Mouse (Mus musculus) embryonic facial prominence, embryonic 11.5 days (tissue): ENCODE measurements around the gene Rnf150. TPM values are rescaled to one million over a fixed set of nuclear protein-coding genes. Genes with fewer than 3 reads are reported as not detected.

Experiments used
- ATAC-seq: fragments of 200-750 bp; cut with Nextera tagmentation; replicated peaks from 2 replicates; pipeline ENCODE4 v1.8.0; 2017; ENCODE audit warnings: low read depth; ENCODE audit not compliant: insufficient number of reproducible peaks, low FRiP score, low TSS enrichment
- DNase-seq: peaks from one replicate; pipeline ENCODE4 v3.0.0-alpha.2; 2015; ENCODE audit warnings: low spot score
- H3K27ac ChIP-seq: fragments of 300-500 bp; sonication (generic); replicated peaks from 2 replicates; pipeline ENCODE4 v1.5.1; 2014; ENCODE audit warnings: mild to moderate bottlenecking, low read depth, low read length, control low read depth
- H3K27me3 ChIP-seq: fragments of 300-500 bp; sonication (generic); 2 replicates; pipeline ENCODE4 v1.6.1; 2014; ENCODE audit warnings: mild to moderate bottlenecking, low read length, moderate library complexity, mixed read lengths; ENCODE audit not compliant: control insufficient read depth, insufficient read depth
- H3K36me3 ChIP-seq: fragments of 300-500 bp; sonication (generic); replicated peaks from 2 replicates; pipeline ENCODE4 v1.6.1; 2014; ENCODE audit warnings: low read depth, mild to moderate bottlenecking, low read length, moderate library complexity, mixed read lengths; ENCODE audit not compliant: control insufficient read depth, insufficient read depth
- H3K4me1 ChIP-seq: fragments of 300-500 bp; sonication (generic); 2 replicates; pipeline ENCODE4 v1.6.1; 2014; ENCODE audit warnings: low read length, mixed read lengths; ENCODE audit not compliant: control insufficient read depth, insufficient read depth
- H3K4me2 ChIP-seq: fragments of 300-500 bp; sonication (generic); 2 replicates; pipeline ENCODE4 v1.6.1; 2014; ENCODE audit warnings: low read depth, mild to moderate bottlenecking, control low read depth, low read length, moderate library complexity
- H3K4me3 ChIP-seq: fragments of 300-500 bp; sonication (generic); 2 replicates; pipeline ENCODE4 v1.5.1; 2014; ENCODE audit warnings: low read depth, low read length, control low read depth
- H3K9ac ChIP-seq: fragments of 300-500 bp; sonication (generic); replicated peaks from 2 replicates; pipeline ENCODE4 v1.6.1; 2014; ENCODE audit warnings: mild to moderate bottlenecking, control low read depth, low read length
- H3K9me3 ChIP-seq: fragments of 300-500 bp; sonication (generic); replicated peaks from 2 replicates; pipeline ENCODE4 v1.6.1; 2016; ENCODE audit warnings: mild to moderate bottlenecking, low read length, inconsistent platforms, mixed read lengths; ENCODE audit not compliant: control insufficient read depth
- WGBS: fragments of 180-500 bp; shearing (Covaris S2); extraction: QIAGEN DNeasy Blood & Tissue Kit; methylation state at CpG from one replicate; pipeline ENCODE4 v1.1.7; 2014; 5-methylcytosine and 5-hydroxymethylcytosine counted together
- polyA plus RNA-seq: library from polyadenylated mRNA; unstranded; fragments of >200 nt; fragmentation: Nextera tagmentation; extraction: Ambion mirVana; gene quantifications from 2 replicates; pipeline ENCODE4 v1.2.1, GENCODE M21; 2014

Gene Rnf150
- polyA plus RNA-seq, 1 experiment from 2014 or later = 1.8 TPM

DNA sequence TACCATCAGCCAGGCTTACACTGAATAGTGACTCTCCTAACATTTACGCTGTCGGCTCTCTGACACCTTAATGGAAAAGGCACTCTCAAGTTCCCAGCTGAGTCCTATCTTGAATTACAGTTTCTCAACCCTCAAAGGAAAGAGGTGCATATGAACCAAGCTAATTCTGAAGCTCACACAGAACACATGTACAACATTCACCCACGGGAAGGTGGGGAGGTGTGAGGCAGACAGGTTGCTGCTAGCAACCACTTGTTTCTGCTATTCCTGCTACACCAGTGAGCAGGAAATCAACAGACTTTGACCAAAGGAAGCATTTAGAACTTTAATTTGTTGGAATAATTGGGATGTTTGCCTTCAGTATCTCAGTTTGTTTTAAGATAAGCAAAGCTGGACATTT is 96.3 kb downstream of the Rnf150 start:
- WGBS = 73% methylated on average over 3 of the region's 3 CpGs

DNA sequence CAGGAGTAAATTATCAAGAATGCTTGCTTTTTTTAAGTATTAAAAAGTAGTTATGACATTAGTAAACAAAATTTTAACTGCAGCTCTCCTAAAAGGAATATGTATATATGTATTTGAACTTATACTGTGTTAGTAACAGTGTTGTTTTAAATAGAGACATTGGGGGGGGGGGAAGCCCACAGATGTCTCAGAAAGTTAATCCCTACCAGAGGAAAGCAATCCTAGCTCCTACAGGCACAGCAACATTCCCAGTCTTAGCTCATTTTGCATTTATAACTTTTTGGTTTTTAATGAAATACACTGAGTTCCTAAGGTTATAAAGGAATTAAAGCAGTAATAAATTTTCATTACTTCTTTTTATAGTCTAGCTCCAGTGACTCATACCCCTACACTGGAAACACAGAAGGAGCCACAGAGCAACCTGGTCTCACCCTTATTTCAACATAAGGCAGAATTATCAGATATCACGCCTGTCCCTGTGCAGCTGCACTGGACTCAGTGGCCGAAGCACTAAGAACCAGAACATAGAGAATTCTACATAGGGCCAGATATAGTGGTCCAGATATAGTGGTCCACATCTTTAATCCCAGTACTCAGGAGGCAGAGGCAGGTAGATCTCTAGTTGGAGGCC is 96.9 kb downstream of the Rnf150 start:
- ATAC-seq (no peak), DNase-seq (no peak)
- no peak overlapping the region for H3K4me3 ChIP-seq
- no peak overlapping the region for H3K9ac ChIP-seq
- H3K9me3 ChIP-seq = no peaks in the 10 kb centered on the region
- no peaks in the 10 kb centered on the region for H3K36me3 ChIP-seq
- WGBS = 87% methylated on average over 2 of the region's 2 CpGs
- no peak overlapping the region for H3K27ac ChIP-seq
- no peak overlapping the region for H3K4me2 ChIP-seq
- no peaks in the 10 kb centered on the region for H3K4me1 ChIP-seq
- no peaks in the 10 kb centered on the region for H3K27me3 ChIP-seq

More for the DNA sequence above, 96.3 kb downstream of the Rnf150 start:
- Histone ChIP-seq H3K4me2 (no peak overlapping the region), H3K27me3 (no peaks in the 10 kb centered on the region), H3K9ac (no peak overlapping the region), H3K4me3 (no peak overlapping the region), H3K4me1 (no peaks in the 10 kb centered on the region), H3K9me3 (no peaks in the 10 kb centered on the region), H3K36me3 (no peaks in the 10 kb centered on the region), H3K27ac (no peak overlapping the region)
- no peak for DNase-seq
- no peak for ATAC-seq

DNA sequence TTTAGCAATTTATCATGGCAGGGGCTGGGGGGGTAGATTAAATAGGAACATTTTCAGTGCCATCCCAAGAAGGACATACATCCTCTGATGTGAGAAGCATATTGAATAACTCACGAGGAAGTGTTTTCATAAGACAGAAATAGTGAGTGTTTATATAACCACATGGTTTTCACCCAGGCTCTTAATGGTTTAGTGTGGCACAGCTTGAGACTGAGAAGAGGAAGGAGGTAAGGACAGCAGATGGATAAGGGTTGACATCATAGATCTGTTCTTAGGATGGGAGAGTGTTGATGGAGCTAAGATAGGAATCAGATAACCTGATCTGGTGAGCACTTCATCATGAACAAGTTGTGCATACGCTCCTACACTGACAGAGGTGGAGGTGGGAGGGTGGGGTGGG is 101.4 kb downstream of the Rnf150 start:
- no peak overlapping the region for H3K9ac ChIP-seq
- WGBS = 76% methylated on average over 2 of the region's 2 CpGs
- H3K36me3 ChIP-seq = no peaks in the 10 kb centered on the region
- no peak overlapping the region for H3K4me2 ChIP-seq
- DNase-seq (no peak), ATAC-seq (no peak)
- no peak overlapping the region for H3K27ac ChIP-seq
- H3K9me3 ChIP-seq = no peaks in the 10 kb centered on the region
- H3K4me3 ChIP-seq = no peak overlapping the region
- no peaks in the 10 kb centered on the region for H3K27me3 ChIP-seq
- no peaks in the 10 kb centered on the region for H3K4me1 ChIP-seq

DNA sequence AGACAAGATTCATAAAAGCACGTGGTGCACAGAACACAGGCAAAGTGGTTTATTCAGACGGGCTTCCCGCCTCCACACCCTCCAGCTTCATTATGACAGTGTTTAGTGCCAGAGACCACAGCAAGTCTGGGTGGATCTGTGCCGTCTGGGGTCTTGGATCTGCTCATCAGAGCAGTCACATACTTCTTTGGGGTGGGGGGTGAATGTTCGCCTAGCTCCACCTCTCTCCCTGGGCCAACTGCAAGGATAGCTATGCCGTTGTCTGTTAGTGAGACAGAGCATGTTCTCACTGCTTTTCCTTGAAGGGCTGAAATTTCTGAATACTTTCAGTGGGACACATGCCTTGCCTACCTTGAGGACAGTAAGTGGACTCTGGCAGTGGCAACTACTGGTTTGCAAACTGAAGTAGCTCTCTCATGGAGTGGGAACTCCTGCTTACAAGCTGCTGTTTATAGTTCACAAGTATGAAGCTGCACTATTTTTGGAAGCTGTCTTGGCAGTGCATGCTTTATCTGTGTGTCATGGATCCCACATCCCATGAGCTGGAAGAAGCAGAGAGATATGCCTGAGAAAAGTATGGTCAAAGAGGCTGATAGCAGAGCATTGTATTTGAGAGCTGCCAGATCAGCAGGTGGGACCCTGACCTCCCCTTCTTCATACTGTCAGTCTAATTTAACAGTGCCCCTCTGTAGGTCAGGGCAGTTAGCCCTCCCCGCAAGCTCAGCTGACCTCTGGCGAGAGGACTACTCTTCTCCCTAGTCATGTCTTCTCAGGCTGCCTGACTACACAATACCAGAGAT is 104.9 kb downstream of the Rnf150 start:
- Histone ChIP-seq H3K27me3 (no peaks in the 10 kb centered on the region), H3K4me1 (no peaks in the 10 kb centered on the region), H3K4me2 (no peak overlapping the region), H3K4me3 (no peak overlapping the region), H3K27ac (no peak overlapping the region), H3K36me3 (no peaks in the 10 kb centered on the region), H3K9ac (no peak overlapping the region), H3K9me3 (no peaks in the 10 kb centered on the region)
- ATAC-seq (no peak), DNase-seq (no peak)
- WGBS = 77% methylated on average over 8 of the region's 8 CpGs

DNA sequence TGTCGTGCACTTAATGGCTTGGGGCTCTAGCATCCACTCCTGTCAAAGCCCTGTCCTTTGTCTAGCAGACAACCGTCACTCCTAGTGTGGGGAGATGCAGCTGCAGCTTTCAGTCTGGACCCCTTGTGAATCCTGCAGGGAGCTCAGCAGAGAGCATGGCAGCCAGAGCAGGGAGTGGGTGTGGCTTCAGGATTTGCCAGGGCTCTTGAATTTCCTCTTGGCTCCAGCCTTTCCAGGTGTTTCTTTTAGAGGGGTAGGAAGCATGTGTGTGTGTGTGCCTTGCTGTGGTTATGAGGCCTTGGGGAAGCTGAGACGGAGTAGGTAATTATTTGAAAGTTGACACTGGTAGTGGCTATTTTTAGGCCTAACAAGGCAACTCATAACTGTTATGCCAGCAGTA is 106.8 kb downstream of the Rnf150 start:
- H3K27ac ChIP-seq = no peak overlapping the region

DNA sequence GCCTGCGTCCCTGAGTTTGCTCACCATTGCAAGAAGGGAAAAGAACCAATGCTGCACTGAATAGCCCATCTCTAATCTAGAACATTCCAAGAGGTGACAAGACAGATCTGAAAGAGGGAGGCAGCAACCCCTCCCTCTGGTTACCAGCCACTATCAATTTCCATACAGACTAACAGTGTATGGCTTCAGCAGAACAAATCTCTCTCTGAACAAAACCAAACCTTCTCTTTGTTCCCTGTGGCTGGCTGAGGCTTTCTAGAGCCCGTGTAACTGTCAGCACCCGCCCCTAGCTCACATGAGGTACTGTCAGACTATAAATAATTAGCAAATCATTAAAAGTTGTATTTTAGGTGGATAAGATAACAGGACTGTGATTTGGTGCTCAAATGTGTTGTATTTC is 109.7 kb downstream of the Rnf150 start:
- 71% methylated on average over 3 of the region's 3 CpGs for WGBS
- Histone ChIP-seq H3K4me1 (no peaks in the 10 kb centered on the region), H3K4me2 (no peak overlapping the region), H3K4me3 (no peak overlapping the region), H3K27ac (no peak overlapping the region), H3K9ac (no peak overlapping the region), H3K36me3 (no peaks in the 10 kb centered on the region), H3K9me3 (no peaks in the 10 kb centered on the region), H3K27me3 (no peaks in the 10 kb centered on the region)
- DNase-seq (no peak), ATAC-seq (no peak; the same call in 1 of the 2 replicates)

More for the DNA sequence above, 106.8 kb downstream of the Rnf150 start:
- H3K9me3 ChIP-seq = no peaks in the 10 kb centered on the region
- H3K9ac ChIP-seq = no peak overlapping the region
- no peaks in the 10 kb centered on the region for H3K36me3 ChIP-seq
- ATAC-seq = no peak; the same call in 1 of the 2 replicates
- H3K27me3 ChIP-seq = no peaks in the 10 kb centered on the region
- no peak overlapping the region for H3K4me3 ChIP-seq
- no peaks in the 10 kb centered on the region for H3K4me1 ChIP-seq
- 22% methylated on average over 3 of the region's 3 CpGs for WGBS
- H3K4me2 ChIP-seq = no peak overlapping the region
- peak; percentile 66 for DNase-seq

DNA sequence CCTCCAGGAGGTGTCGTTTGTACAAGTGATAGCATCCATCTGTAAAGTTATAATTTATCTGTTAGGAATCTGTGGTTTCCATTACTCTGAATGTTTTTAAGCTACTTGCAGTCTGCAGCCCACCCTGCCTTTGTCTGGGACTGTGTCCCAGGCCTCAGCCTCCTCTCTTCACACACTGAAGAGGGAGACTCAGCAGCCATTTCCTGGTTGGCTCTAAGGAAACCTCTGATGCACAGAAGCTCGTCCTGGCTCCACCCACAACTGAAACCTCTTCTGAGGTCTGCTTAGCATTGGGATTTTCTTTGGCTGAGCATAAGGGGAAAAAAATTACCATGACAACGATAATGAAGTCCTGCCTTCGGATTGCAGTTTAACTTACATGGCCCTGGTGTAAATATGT is 110.2 kb downstream of the Rnf150 start:
- ATAC-seq = 0 out of 2 replicates have a peak, but pooled peaks have one; percentile 68

DNA sequence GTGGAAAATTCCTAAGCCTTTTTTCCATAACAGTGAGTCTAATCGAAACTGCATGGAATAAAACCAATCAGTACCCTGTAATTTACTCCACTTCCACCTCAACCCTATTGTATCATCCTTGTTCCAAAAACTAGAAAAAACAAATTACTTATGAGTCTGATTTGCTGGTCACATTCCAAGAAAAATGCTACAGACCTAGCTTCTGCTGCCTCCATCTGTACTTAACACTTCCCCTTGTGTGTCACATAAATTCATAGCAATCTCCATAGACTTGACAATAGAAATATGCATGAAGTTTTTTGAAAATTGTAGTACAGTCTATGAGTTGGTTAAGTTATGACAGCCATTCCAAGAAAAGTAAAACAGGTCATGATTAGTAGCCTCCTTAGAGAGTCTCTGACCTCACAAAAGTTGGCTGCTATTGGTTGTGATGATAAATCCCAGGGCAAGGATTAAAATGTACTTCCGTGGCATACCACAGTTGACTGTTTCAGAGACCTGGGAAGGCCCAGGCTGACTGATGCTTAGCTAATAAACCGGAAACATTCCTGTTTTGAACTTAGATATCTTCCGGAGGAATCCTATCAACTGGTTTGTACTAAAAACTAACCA is 118.2 kb downstream of the Rnf150 start:
- no peak for DNase-seq
- Histone ChIP-seq H3K27me3 (no peaks in the 10 kb centered on the region), H3K36me3 (no peaks in the 10 kb centered on the region), H3K4me1 (no peaks in the 10 kb centered on the region), H3K9me3 (no peaks in the 10 kb centered on the region), H3K4me3 (no peak overlapping the region), H3K27ac (no peak overlapping the region), H3K4me2 (no peak overlapping the region), H3K9ac (no peak overlapping the region)
- WGBS = 79% methylated on average over 4 of the region's 4 CpGs
- no peak for ATAC-seq

More for the DNA sequence above, 110.2 kb downstream of the Rnf150 start:
- Histone ChIP-seq H3K9ac (no peak overlapping the region), H3K36me3 (no peaks in the 10 kb centered on the region), H3K9me3 (no peaks in the 10 kb centered on the region), H3K27me3 (no peaks in the 10 kb centered on the region), H3K4me1 (no peaks in the 10 kb centered on the region), H3K4me3 (no peak overlapping the region), H3K4me2 (no peak overlapping the region), H3K27ac (no peak overlapping the region)
- 46% methylated on average over 4 of the region's 4 CpGs for WGBS
- DNase-seq = peak; percentile 52
